Mouse (Mus musculus): ENCODE measurements around the gene Rtl9. TPM values are rescaled to one million over a fixed set of nuclear protein-coding genes. Genes with fewer than 3 reads are reported as not detected.

The Rtl9 gene
- polyA plus RNA-seq, 1 experiment, result 0.02 TPM

DNA sequence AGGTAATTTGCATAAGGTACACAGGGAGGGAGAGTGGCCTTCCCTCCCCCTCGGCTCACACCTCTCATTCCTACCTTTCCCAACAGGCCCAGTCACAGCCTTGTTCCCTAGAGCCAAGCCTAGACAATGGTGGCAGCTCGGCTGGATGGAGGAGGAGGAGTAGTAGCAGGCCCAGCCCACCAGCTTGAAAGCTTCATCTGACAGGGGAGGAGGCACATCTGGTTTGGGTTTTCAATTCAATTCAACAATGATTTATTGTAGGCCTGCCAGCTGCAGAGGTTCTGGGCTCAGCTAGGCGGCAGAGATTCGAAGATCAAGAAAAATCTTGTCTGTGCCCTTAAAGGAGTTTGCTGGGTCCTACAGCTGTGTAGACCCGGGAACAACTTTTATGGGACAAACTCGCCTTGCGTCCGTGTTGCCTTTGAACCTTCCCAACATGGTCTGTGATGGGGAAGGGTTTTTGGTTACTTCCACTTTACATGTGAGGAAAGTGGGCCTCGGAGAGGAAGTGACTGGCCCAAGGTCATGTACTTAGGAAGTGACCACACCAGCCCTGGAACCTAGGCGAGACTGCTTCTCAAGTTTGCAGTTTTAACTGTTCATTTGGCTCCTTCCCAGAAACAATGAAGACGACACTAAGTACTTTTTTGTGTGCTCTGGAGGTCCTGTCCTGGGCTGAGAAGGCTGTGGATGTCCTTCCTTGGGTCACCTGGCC, 36.6 kb upstream of the Rtl9 start:
- H3K4me2 ChIP-seq (ENCODE audit: low read depth), result no peak overlapping the region
- H3K27me3 ChIP-seq (ENCODE audit: control insufficient read depth, insufficient read depth, insufficient read length), result no peaks in the 10 kb centered on the region
- H3ac ChIP-seq (ENCODE audit: control insufficient read depth, insufficient read length), result no peak overlapping the region
- H3K4me3 ChIP-seq, result no peak overlapping the region
- no peak for TF ChIP-seq TCF12 (IDR thresholded peaks at IDR 0.05; ENCODE audit: insufficient read depth, poor library complexity, severe bottlenecking)
- no peaks in the 10 kb centered on the region for H3K79me2 ChIP-seq (ENCODE audit: control insufficient read depth, insufficient read depth)
- no peaks in the 10 kb centered on the region for H3K36me3 ChIP-seq (ENCODE audit: control insufficient read depth, insufficient read depth)

DNA sequence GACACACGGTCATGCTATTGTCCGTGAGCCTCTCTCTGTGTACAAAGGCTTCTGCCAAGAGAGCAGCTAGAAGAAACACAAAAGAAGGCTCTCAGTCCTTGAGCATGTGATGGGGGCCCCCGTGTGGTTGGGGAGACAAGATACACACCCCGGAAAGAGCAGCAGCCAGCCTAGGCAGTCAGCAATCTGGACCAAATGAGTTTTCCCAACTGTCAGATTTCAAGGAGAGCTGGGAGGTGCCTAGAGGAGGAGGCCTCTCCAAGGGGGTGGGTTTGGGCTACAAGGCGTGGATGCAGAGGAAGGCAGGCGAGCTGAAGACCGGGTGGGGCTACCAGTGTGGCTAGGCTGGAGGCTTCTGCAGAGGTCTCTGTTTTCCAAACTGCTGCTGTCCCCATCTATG, 35.6 kb upstream of the Rtl9 start:
- Histone ChIP-seq H3K79me2 (ENCODE audit: control insufficient read depth, insufficient read depth) (no peaks in the 10 kb centered on the region), H3K4me3 (no peak overlapping the region), H3ac (ENCODE audit: control insufficient read depth, insufficient read length) (no peak overlapping the region), H3K36me3 (ENCODE audit: control insufficient read depth, insufficient read depth) (no peaks in the 10 kb centered on the region), H3K27me3 (ENCODE audit: control insufficient read depth, insufficient read depth, insufficient read length) (no peaks in the 10 kb centered on the region), H3K4me2 (ENCODE audit: low read depth) (no peak overlapping the region)
- no peak for TF ChIP-seq MYOD1 (IDR thresholded peaks at IDR 0.05; ENCODE audit: control insufficient read depth in 1 of 3, insufficient read length in 2 of 3, low read depth in 2 of 3)
- TF ChIP-seq USF1 (IDR thresholded peaks at IDR 0.05; ENCODE audit: low read depth), result no peak
- TF ChIP-seq SRF (IDR thresholded peaks at IDR 0.05; ENCODE audit: control insufficient read depth, insufficient read length, low read depth), result no peak
- no peak for TF ChIP-seq POLR2AphosphoS2 (IDR thresholded peaks at IDR 0.05; ENCODE audit: insufficient read length, low read depth)
- TF ChIP-seq MYOG (IDR thresholded peaks at IDR 0.05; ENCODE audit: control insufficient read depth in 1 of 3, insufficient read depth in 1 of 3, insufficient read length in 2 of 3, low read depth in 2 of 3), result no peak
- no peak for TF ChIP-seq TCF12 (IDR thresholded peaks at IDR 0.05; ENCODE audit: insufficient read depth, poor library complexity, severe bottlenecking)
- TF ChIP-seq MAX (IDR thresholded peaks at IDR 0.05; ENCODE audit: low read depth), result no peak
- no peak for TF ChIP-seq TCF3 (IDR thresholded peaks at IDR 0.05; ENCODE audit: insufficient read length, low read depth)
- TF ChIP-seq CEBPB (IDR thresholded peaks at IDR 0.05; ENCODE audit: insufficient read depth, poor library complexity, severe bottlenecking), result no peak
- no peak for TF ChIP-seq E2F4 (IDR thresholded peaks at IDR 0.05; ENCODE audit: insufficient read depth)
- TF ChIP-seq POLR2A (IDR thresholded peaks at IDR 0.05; ENCODE audit: insufficient read length, low read depth), result no peak
- no peak for TF ChIP-seq REST (IDR thresholded peaks at IDR 0.05; ENCODE audit: insufficient read depth, insufficient read length)

DNA sequence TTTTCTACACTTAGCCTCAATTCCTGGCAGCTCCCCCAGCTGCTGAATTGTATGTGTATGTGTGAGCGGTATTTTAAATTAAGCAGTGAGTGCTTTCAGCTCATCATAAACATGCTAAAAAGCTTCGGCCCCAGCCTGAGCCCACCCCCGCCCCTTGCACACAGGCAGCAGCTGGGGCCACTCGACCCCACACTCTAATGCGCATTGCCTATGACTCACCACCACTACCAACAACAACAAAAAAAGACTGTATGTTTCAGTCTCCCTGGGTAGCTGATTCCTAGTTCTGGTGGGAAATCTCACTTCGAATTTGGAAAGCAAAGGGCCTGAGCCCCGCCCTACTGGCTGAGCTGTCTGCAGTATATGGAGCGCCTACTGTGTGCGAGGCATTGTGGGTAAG, 35.1 kb upstream of the Rtl9 start:
- Histone ChIP-seq H3K79me2 (ENCODE audit: control insufficient read depth, insufficient read depth) (no peaks in the 10 kb centered on the region), H3ac (ENCODE audit: control insufficient read depth, insufficient read length) (no peak overlapping the region), H3K36me3 (ENCODE audit: control insufficient read depth, insufficient read depth) (no peaks in the 10 kb centered on the region), H3K4me3 (no peak overlapping the region), H3K27me3 (ENCODE audit: control insufficient read depth, insufficient read depth, insufficient read length) (no peaks in the 10 kb centered on the region), H3K4me2 (ENCODE audit: low read depth) (no peak overlapping the region)
- TF ChIP-seq POLR2AphosphoS2 (IDR thresholded peaks at IDR 0.05; ENCODE audit: insufficient read length, low read depth) (no peak), POLR2A (IDR thresholded peaks at IDR 0.05; ENCODE audit: insufficient read length, low read depth) (no peak), TCF3 (IDR thresholded peaks at IDR 0.05; ENCODE audit: insufficient read length, low read depth) (no peak), MAX (IDR thresholded peaks at IDR 0.05; ENCODE audit: low read depth) (no peak)

DNA sequence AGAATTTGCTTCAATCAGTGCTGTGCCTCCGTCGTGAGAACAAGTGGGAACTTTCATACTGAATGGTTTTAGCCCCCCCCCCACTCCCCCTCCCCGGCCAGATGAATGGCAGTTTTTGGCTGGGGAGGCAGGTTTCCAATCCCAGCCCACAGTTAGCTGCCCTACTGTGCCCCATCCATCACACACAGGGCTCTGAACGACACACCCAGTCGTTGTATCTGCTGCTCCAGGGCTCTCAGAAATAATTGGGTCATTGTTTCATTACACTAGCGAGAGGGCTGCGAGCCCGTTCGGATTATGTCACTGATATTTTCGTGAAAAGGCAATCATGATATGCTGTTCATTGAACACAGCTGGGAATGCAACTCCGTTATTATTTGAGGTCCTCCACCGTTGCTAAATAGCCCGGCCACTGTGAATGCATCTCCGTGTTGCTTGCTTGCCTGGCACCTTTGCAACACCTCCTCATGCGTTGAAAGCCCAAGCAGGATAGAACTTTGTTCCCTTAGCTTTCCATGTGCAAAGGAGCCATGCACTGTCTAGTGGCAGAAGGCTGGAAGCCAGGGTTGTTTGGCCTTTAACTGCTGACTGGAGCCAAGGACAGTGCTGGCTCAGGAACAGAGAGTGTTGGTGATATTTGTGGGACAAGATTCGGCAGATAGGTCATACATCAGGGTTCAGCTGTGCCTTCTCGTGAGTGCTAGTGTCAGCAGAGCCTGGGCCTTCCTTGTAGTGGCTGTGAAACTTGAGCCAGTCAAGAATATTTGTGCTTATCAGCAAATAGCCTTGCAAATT, 32.9 kb upstream of the Rtl9 start:
- H3K27me3 ChIP-seq (ENCODE audit: control insufficient read depth, insufficient read depth, insufficient read length), result no peaks in the 10 kb centered on the region
- TF ChIP-seq SRF (IDR thresholded peaks at IDR 0.05; ENCODE audit: control insufficient read depth, insufficient read length, low read depth) (no peak), MYOD1 (IDR thresholded peaks at IDR 0.05; ENCODE audit: control insufficient read depth in 1 of 3, insufficient read length in 2 of 3, low read depth in 2 of 3) (peak in 1 of 3 experiments; percentile 10)
- no peaks in the 10 kb centered on the region for H3K79me2 ChIP-seq (ENCODE audit: control insufficient read depth, insufficient read depth)
- H3ac ChIP-seq (ENCODE audit: control insufficient read depth, insufficient read length), result no peak overlapping the region
- no peak overlapping the region for H3K4me3 ChIP-seq
- H3K36me3 ChIP-seq (ENCODE audit: control insufficient read depth, insufficient read depth), result no peaks in the 10 kb centered on the region
- H3K4me2 ChIP-seq (ENCODE audit: low read depth), result no peak overlapping the region

DNA sequence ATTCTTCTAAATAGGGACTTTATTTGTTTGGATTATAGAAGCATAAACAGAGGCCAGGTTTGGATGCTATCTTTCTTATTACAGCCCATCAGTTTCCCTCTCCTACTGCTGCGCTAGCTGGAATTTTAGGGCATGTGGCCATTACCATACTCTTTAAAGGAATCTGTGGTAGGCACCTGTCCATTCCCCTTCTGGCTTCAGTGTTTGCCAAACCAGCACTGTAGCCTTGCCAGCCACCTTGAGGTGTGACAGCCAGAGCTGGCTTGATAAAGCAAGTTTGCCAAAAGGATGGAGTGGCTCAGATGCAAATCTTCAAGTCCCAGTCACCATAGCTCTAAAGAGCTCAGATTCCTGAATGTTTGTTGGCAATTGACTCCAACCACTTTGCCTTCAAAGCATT, 32.3 kb upstream of the Rtl9 start:
- TF ChIP-seq TCF3 (IDR thresholded peaks at IDR 0.05; ENCODE audit: insufficient read length, low read depth) (no peak), E2F4 (IDR thresholded peaks at IDR 0.05; ENCODE audit: insufficient read depth) (no peak), TCF12 (IDR thresholded peaks at IDR 0.05; ENCODE audit: insufficient read depth, poor library complexity, severe bottlenecking) (no peak), MYOD1 (IDR thresholded peaks at IDR 0.05; ENCODE audit: control insufficient read depth in 1 of 3, insufficient read length in 2 of 3, low read depth in 2 of 3) (no peak), POLR2AphosphoS2 (IDR thresholded peaks at IDR 0.05; ENCODE audit: insufficient read length, low read depth) (no peak), MYOG (IDR thresholded peaks at IDR 0.05; ENCODE audit: control insufficient read depth in 1 of 3, insufficient read depth in 1 of 3, insufficient read length in 2 of 3, low read depth in 2 of 3) (no peak), SRF (IDR thresholded peaks at IDR 0.05; ENCODE audit: control insufficient read depth, insufficient read length, low read depth) (no peak), MAX (IDR thresholded peaks at IDR 0.05; ENCODE audit: low read depth) (no peak), REST (IDR thresholded peaks at IDR 0.05; ENCODE audit: insufficient read depth, insufficient read length) (no peak), CEBPB (IDR thresholded peaks at IDR 0.05; ENCODE audit: insufficient read depth, poor library complexity, severe bottlenecking) (no peak)
- H3K79me2 ChIP-seq (ENCODE audit: control insufficient read depth, insufficient read depth), result no peaks in the 10 kb centered on the region
- no peak overlapping the region for H3K4me3 ChIP-seq
- no peak overlapping the region for H3K4me2 ChIP-seq (ENCODE audit: low read depth)
- no peak overlapping the region for H3ac ChIP-seq (ENCODE audit: control insufficient read depth, insufficient read length)
- H3K27me3 ChIP-seq (ENCODE audit: control insufficient read depth, insufficient read depth, insufficient read length), result no peaks in the 10 kb centered on the region
- no peaks in the 10 kb centered on the region for H3K36me3 ChIP-seq (ENCODE audit: control insufficient read depth, insufficient read depth)
